Mouse (Mus musculus) erythroblast, embryonic 14.5 days (primary cell): ENCODE data around the gene Trp63. TPM values are rescaled to one million over a fixed set of nuclear protein-coding genes. Genes with fewer than 3 reads are reported as not detected.

Source experiments
- H3K27me3 ChIP-seq: 2 replicates; pipeline ENCODE4 v1.6.1; 2012; ENCODE audit warnings: inconsistent platforms; ENCODE audit not compliant: control insufficient read depth
- H3K36me3 ChIP-seq: 2 replicates; pipeline ENCODE4 v1.6.1; 2012; ENCODE audit warnings: mild to moderate bottlenecking, inconsistent platforms; ENCODE audit not compliant: control insufficient read depth
- H3K4me1 ChIP-seq: 2 replicates; pipeline ENCODE4 v1.6.1; 2012; ENCODE audit warnings: inconsistent platforms; ENCODE audit not compliant: control insufficient read depth
- H3K4me3 ChIP-seq: replicated peaks from 2 replicates; pipeline ENCODE3; 2012; ENCODE audit warnings: moderate library complexity, mild to moderate bottlenecking, inconsistent platforms
- H3K9me3 ChIP-seq: 2 replicates; pipeline ENCODE4 v1.6.1; 2012; ENCODE audit warnings: low read length, inconsistent platforms, mixed read lengths; ENCODE audit not compliant: control insufficient read depth
- GATA1 ChIP-seq: IDR thresholded peaks from 2 replicates; pipeline ENCODE4 v1.6.1; 2012; ENCODE audit warnings: low read length, inconsistent platforms, mixed read lengths
- TAL1 ChIP-seq: IDR thresholded peaks from 3 replicates; pipeline ENCODE4 v1.6.1; 2012; ENCODE audit warnings: low read length, inconsistent platforms, mixed read lengths
- polyA plus RNA-seq: library from polyadenylated mRNA; stranded (reverse); fragments of >175 nt; gene quantifications from 2 replicates; pipeline ENCODE4 v1.2.3, GENCODE M21; 2012

Trp63 gene
- polyA plus RNA-seq, 1 experiment, result not detected

GRCm38 (mm10) chr16:25758108-25758507, 74.5 kb downstream of the Trp63 start:
- no peak for TF ChIP-seq GATA1
- no peak for TF ChIP-seq TAL1
- Histone ChIP-seq H3K9me3 (no peaks in the 10 kb centered on the region; the same call in 1 of the 2 replicates), H3K27me3 (no peaks in the 10 kb centered on the region), H3K4me3 (no peak overlapping the region), H3K36me3 (no peaks in the 10 kb centered on the region), H3K4me1 (no peaks in the 10 kb centered on the region)

DNA sequence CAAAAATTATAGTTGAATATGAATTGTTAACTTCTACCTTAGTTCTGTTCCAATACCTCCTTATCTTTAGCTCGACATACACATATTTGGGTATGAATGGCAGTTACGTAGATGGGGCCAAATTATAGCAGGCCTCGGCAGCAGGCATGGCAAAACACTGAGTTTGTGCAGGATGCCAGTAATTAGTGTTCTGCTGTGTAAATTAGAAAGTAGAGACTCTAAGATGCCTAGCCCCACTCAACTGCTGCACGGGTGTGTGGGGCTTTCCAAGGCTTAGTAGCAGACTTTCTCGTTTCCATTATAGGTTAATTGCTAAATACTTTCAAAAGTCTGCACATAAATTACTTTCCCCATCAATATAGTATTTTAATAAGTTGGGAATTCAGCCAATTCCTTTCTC, 82.0 kb downstream of the Trp63 start:
- no peaks in the 10 kb centered on the region for H3K36me3 ChIP-seq
- no peaks in the 10 kb centered on the region for H3K4me1 ChIP-seq
- H3K9me3 ChIP-seq, result no peaks in the 10 kb centered on the region; the same call in 1 of the 2 replicates
- no peaks in the 10 kb centered on the region for H3K27me3 ChIP-seq
- H3K4me3 ChIP-seq, result no peak overlapping the region
- TF ChIP-seq TAL1, result no peak
- TF ChIP-seq GATA1, result no peak

DNA sequence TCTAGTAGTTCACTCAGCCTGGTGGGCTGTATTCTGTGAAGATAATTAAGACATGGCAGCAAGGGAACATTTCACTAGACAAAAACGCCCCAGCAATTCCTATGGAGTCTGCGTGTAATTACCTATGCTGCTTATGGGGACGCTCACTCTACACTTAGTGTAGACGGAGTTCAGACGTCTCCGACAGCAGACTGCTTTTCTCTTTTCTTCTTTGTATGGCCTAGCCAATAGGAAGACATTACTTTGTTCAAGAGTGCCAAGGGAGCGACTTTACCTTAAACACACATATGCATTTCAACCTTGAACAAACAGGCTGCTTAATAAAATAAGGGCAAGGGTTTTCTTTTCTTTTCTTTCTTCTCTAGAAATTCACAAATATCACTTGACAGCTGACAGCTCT, 91.0 kb downstream of the Trp63 start:
- Histone ChIP-seq H3K27me3 (no peaks in the 10 kb centered on the region), H3K36me3 (no peaks in the 10 kb centered on the region), H3K4me3 (no peak overlapping the region), H3K9me3 (peaks cover 2% of the 10 kb centered on the region; the same call in 1 of the 2 replicates), H3K4me1 (no peaks in the 10 kb centered on the region)
- no peak for TF ChIP-seq GATA1
- TF ChIP-seq TAL1, result no peak

- Histone ChIP-seq H3K27me3 (no peaks in the 10 kb centered on the region), H3K4me3 (no peak overlapping the region), H3K4me1 (no peaks in the 10 kb centered on the region)
Measured at GRCm38 (mm10) chr16:25777501-25777900, 93.9 kb downstream of the Trp63 start.

GRCm38 (mm10) chr16:25779964-25780363, 96.4 kb downstream of the Trp63 start:
- no peaks in the 10 kb centered on the region for H3K36me3 ChIP-seq
- no peaks in the 10 kb centered on the region for H3K4me1 ChIP-seq
- no peak for TF ChIP-seq GATA1
- TF ChIP-seq TAL1, result no peak
- H3K27me3 ChIP-seq, result no peaks in the 10 kb centered on the region
- no peak overlapping the region for H3K4me3 ChIP-seq
- H3K9me3 ChIP-seq, result no peaks in the 10 kb centered on the region

More at GRCm38 (mm10) chr16:25777501-25777900, 93.9 kb downstream of the Trp63 start:
- Histone ChIP-seq H3K9me3 (peaks cover 2% of the 10 kb centered on the region; the same call in 1 of the 2 replicates), H3K36me3 (no peaks in the 10 kb centered on the region)
- TF ChIP-seq TAL1 (no peak), GATA1 (no peak)

DNA sequence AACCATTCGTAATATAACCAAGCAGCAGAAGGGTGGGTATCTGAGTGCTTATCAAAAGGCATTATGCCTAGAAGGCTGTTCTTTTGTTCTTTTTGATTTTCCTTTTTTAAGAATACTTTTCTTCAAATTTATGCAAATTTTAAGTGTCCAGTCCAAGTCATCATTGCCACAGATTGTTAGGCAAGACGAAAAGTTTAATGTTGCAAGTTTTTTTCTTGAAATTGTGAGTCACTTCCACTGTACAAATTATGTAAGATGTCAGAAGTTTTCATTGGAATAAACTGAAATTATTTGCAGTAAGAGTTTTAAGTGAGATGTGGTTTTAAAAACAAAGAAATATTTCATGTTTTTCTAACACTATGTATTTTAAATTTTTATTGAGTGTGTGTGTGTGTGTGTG, 100.7 kb downstream of the Trp63 start:
- Histone ChIP-seq H3K36me3 (no peaks in the 10 kb centered on the region), H3K4me3 (no peak overlapping the region), H3K9me3 (no peaks in the 10 kb centered on the region), H3K4me1 (no peaks in the 10 kb centered on the region), H3K27me3 (no peaks in the 10 kb centered on the region)
- TF ChIP-seq TAL1 (no peak), GATA1 (no peak)

- no peak for TF ChIP-seq GATA1
- TF ChIP-seq TAL1, result no peak
- Histone ChIP-seq H3K4me3 (no peak overlapping the region), H3K27me3 (no peaks in the 10 kb centered on the region), H3K9me3 (no peaks in the 10 kb centered on the region), H3K4me1 (no peaks in the 10 kb centered on the region), H3K36me3 (no peaks in the 10 kb centered on the region)
Measured at GRCm38 (mm10) chr16:25786457-25786856, 102.9 kb downstream of the Trp63 start.

DNA sequence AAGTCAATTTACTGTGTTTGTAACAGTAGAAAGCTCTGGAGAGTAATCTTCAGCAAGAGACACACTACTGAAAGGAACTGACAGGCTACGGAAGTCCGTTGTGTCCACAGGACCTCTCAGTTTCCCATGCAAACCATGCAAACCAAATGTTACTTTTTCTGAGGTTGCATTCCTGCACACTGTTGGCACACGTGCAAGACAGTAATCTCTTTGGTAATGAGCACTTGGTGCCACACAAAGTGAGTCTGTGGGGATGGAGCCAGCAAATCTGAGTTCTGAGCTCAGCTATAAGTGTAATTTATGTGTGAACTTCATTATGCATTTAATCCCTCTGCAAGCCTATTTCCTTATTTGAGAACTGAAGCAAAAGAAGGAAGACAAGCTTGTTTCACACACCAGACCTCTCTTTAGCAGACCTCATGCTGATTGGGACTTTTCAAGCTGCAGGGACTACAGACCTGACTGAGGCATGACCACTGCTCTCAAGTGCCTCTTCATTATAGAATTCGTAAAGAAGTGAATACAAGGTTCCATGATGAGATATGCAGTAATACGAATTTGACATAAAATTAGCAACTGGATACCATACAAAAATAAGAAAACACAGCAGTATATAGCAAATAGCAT, 109.2 kb downstream of the Trp63 start:
- Histone ChIP-seq H3K4me3 (no peak overlapping the region), H3K27me3 (no peaks in the 10 kb centered on the region), H3K4me1 (no peaks in the 10 kb centered on the region), H3K9me3 (peaks cover 2% of the 10 kb centered on the region; the same call in 1 of the 2 replicates), H3K36me3 (no peaks in the 10 kb centered on the region)
- no peak for TF ChIP-seq TAL1
- TF ChIP-seq GATA1, result no peak

GRCm38 (mm10) chr16:25797732-25798294, 114.2 kb downstream of the Trp63 start:
- Histone ChIP-seq H3K9me3 (peaks cover 2% of the 10 kb centered on the region; the same call in 1 of the 2 replicates), H3K4me1 (no peaks in the 10 kb centered on the region), H3K27me3 (no peaks in the 10 kb centered on the region), H3K36me3 (no peaks in the 10 kb centered on the region), H3K4me3 (no peak overlapping the region)
- TF ChIP-seq TAL1 (no peak), GATA1 (no peak)

DNA sequence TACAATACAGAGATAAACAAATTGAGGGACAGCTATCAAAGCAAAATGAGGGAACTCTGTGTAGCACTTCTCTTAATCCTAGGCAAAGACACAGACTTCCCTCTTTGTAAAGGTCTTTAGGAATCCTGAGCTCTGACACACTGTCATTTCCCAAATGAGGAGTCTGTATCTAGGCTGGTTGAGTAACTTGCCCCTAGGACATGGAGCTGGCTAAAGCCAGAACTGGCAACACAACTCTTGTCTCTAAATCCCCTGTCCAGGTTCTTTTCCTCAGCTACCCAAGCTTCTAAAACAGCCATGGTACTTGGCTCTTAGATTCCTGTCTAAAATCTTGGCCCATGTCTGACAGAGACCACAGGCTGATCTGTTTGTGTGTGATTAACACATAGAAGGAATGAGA, 116.1 kb downstream of the Trp63 start:
- TF ChIP-seq TAL1 (no peak), GATA1 (no peak)
- Histone ChIP-seq H3K4me3 (no peak overlapping the region), H3K9me3 (no peaks in the 10 kb centered on the region), H3K27me3 (no peaks in the 10 kb centered on the region), H3K4me1 (no peaks in the 10 kb centered on the region), H3K36me3 (no peaks in the 10 kb centered on the region)
